Mouse (Mus musculus) cortical plate, adult 2 months (tissue): Measurements from ENCODE around the gene Ick.

Experiments used
- CTCF ChIP-seq: fragments of 200-500 bp; IDR thresholded peaks from 2 replicates; pipeline ENCODE4 v1.5.1; 2011; ENCODE audit warnings: mild to moderate bottlenecking, control low read depth, low read length; ENCODE audit not compliant: insufficient read depth; ENCODE audit errors: extremely low read depth
- POLR2A ChIP-seq: fragments of 200-500 bp; IDR thresholded peaks from 2 replicates; pipeline ENCODE4 v1.6.1; 2011; ENCODE audit warnings: mild to moderate bottlenecking, low read length, control low read depth; ENCODE audit not compliant: insufficient read depth; ENCODE audit errors: extremely low read depth

DNA sequence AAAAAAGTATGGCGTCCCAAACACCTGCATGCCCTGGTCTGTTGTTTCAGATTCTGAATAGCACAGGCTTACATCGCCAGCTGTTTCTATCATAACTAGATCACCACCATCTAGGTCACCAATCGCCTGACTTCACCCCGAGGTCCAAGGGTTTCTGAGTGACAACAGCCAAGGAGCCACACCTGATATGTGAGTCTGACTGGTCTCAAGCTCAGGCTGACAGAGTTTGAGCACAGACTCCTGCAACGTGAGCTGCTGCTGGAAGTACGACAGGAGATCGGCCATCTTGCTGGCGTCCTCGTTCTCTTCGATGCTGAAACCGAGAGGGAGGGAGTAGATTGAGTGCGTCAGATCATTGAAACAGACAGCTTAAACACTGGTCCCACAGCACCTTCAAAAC lies 13.3 kb upstream of the Ick start:
- TF ChIP-seq POLR2A (no peak), CTCF (no peak)
